Mouse (Mus musculus) large intestine, adult 2 months (tissue): ENCODE measurements around the gene Nlrp4e. TPM values are rescaled to one million over a fixed set of nuclear protein-coding genes. Genes with fewer than 3 reads are reported as not detected.
"Not testable (repeated sequence)": the region's sequence is repeated elsewhere in the genome, so short reads cannot be mapped to it uniquely, and the experiment has no call there.

Source experiments
- DNase-seq: peaks from one replicate; pipeline ENCODE4 v3.0.0-alpha.2; 2012; ENCODE audit warnings: low read depth, low spot score
- WGBS: fragments of 180-500 bp; shearing (Covaris S2); methylation state at CpG from one replicate; pipeline ENCODE4 v1.1.7; 2018; 5-methylcytosine and 5-hydroxymethylcytosine counted together
- polyA plus RNA-seq: library from polyadenylated mRNA; depleted of rRNA; stranded (reverse); fragments of >200 nt; gene quantifications from 2 replicates; pipeline ENCODE4 v1.2.3, GENCODE M21; 2012; rRNA removed

Gene Nlrp4e
- not detected in 2 replicates for polyA plus RNA-seq

DNA sequence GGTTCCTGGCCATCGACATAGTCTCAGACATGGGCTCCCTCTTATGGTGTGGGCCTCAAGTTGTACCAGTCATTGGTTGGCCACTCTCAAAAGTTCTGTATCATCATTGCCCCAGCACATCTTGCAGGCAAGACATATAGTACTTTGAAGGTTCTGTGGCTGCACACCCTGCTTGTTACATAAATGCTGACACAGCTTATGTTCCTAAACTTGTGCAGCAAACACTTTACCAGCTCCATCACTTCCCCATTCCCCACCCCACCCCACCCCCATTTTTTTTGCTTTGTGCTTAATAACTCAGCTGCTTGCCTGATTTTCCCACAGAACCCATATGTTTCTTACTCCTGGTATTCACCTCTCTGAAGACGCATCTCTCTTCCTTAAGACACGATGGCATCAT is at the start of gene Nlrp4e:
Gene Nlrp4e, plus strand, starts transcription at position 301 of the 400 bp plus-strand sequence.
- not testable (repeated sequence) for DNase-seq
- WGBS, result 82% methylated on average over 3 of the region's 3 CpGs

DNA sequence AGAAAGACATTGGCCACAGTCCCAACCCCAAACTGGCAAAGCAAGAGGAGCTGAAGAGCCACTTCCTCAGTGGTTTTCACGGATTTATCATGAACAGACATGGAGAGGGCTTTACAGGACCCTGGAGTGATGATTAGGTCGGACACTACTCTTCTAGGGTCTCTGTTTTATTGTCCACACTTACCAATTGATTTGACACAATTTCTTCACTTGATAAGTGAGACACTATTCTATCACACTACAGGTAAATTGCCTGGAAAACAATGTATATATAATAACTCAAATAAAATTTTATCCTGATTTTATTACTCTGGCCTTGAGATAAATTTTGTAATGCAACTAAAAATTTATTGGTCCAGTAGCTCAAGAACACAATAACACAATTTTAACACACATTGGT is 49.4 kb upstream of the Nlrp4e start, which contains the start of gene Vmn1r166:
Gene Vmn1r166, minus strand, starts transcription at position 101 of the 400 bp plus-strand sequence.
- not testable (repeated sequence) for DNase-seq
- no CpG with 5 or more reads among the region's 2 CpGs for WGBS

DNA sequence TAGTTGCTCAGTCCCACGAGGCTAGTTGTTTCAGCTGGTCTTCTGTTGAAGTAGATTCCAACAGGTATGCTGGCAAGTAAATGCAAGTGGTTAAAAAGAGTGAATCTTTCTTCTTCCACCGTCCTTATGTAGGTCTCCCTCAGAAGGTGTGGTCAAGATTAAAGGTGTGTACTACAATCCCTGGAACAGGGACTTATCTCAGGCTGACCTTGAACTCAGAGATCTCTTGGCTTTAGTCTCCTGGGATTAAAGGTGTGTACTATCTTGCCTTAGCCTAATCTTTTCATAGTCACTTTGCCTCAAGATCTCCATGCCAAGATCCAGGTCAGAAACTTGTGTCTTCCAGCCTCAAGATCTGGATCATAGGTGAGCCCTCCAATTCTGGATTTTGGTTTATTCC is 22.2 kb upstream of the Nlrp4e start, which contains the start of gene Gm6902:
Gene Gm6902, minus strand, starts transcription at position 101 of the 400 bp plus-strand sequence.
- DNase-seq, result not testable (repeated sequence)
- no CpG with 5 or more reads among the region's 2 CpGs for WGBS

DNA sequence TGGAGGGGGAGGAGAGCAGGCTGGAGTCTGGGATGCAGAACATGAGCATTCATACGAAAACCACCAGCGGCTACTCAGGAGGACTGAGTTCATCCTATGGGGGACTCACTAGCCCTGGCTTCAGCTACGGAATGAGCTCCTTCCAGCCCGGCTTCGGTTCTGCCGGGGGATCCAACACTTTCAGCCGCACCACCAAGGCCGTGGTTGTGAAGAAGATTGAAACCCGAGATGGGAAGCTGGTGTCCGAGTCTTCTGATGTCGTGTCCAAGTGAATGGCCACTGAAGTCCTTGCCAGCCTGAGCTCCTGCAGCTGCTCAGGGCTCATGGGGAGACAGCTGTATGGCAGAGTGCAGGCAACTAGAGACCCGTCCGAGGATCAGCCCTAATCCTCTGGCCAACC is 57.3 kb downstream of the Nlrp4e start:
- 91% methylated on average over 13 of the region's 13 CpGs for WGBS
- DNase-seq, result not testable (repeated sequence)

DNA sequence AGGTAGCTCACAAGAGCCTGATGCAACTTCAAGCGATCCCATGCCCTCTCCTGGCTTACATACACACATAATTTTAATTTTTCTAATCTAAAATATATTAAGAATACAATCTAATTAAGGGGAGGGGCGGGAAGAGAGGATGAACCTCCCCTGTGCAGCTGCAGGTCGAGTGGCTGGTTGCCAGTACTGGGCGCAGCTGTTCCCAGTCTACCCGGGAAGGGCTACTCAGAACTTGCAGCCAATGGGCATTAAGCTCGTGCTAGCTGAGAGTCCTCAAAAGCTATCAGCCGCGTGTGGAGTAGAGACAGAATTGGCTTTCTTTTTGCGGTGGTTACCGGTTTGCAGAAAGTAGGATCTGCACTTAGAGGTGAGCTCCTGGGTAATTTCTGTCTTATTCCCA is 84.6 kb downstream of the Nlrp4e start, which contains the start of gene Nlrp5:
Gene Nlrp5, plus strand, starts transcription at position 301 of the 400 bp plus-strand sequence.
- WGBS, result 71% methylated on average over 10 of the region's 10 CpGs
- no peak for DNase-seq

Other genes starting within 250 kb of the Nlrp4e start
- not detected in 2 replicates for gene Vmn1r163, start 245.7 kb upstream of the Nlrp4e start, polyA plus RNA-seq
- gene Gm8720, start 233.7 kb upstream of the Nlrp4e start, polyA plus RNA-seq, result not detected in 2 replicates
- not detected in 2 replicates for gene Gm10662, start 156.7 kb upstream of the Nlrp4e start, polyA plus RNA-seq
- gene Vmn1r165, start 83.9 kb upstream of the Nlrp4e start, polyA plus RNA-seq, result not detected in 2 replicates
- gene Vmn1r166, start 49.5 kb upstream of the Nlrp4e start, polyA plus RNA-seq, result not detected in 2 replicates
- not detected in 2 replicates for gene Gm6902, start 22.3 kb upstream of the Nlrp4e start, polyA plus RNA-seq
- not detected in 2 replicates for gene Nlrp5, start 84.7 kb downstream of the Nlrp4e start, polyA plus RNA-seq
- gene Vmn1r167, start 206.0 kb downstream of the Nlrp4e start, polyA plus RNA-seq, result not detected in 2 replicates
- gene Vmn1r168, start 238.5 kb downstream of the Nlrp4e start, polyA plus RNA-seq, result not detected in 2 replicates